Mouse (Mus musculus) cortical plate, adult 2 months (tissue): ENCODE data around the gene 1700066M21Rik. TPM values are rescaled to one million over a fixed set of nuclear protein-coding genes. Genes with fewer than 3 reads are reported as not detected.
A peak's percentile ranks its signal among the peaks of the same experiment; 100 is the strongest.

Experiments used
- H3K27ac ChIP-seq: fragments of 200-500 bp; 2 replicates; pipeline ENCODE4 v1.5.1; 2012; ENCODE audit warnings: low read length, control low read depth, inconsistent platforms; ENCODE audit not compliant: insufficient read depth
- H3K4me1 ChIP-seq: fragments of 200-500 bp; 2 replicates; pipeline ENCODE4 v1.6.1; 2011; ENCODE audit warnings: low read length; ENCODE audit not compliant: control insufficient read depth, insufficient read depth
- H3K4me3 ChIP-seq: fragments of 200-500 bp; 2 replicates; pipeline ENCODE4 v1.5.1; 2011; ENCODE audit warnings: mild to moderate bottlenecking, low read length, control low read depth; ENCODE audit not compliant: insufficient read depth
- CTCF ChIP-seq: fragments of 200-500 bp; IDR thresholded peaks from 2 replicates; pipeline ENCODE4 v1.5.1; 2011; ENCODE audit warnings: mild to moderate bottlenecking, control low read depth, low read length; ENCODE audit not compliant: insufficient read depth; ENCODE audit errors: extremely low read depth
- POLR2A ChIP-seq: fragments of 200-500 bp; IDR thresholded peaks from 2 replicates; pipeline ENCODE4 v1.6.1; 2011; ENCODE audit warnings: mild to moderate bottlenecking, low read length, control low read depth; ENCODE audit not compliant: insufficient read depth; ENCODE audit errors: extremely low read depth
- polyA plus RNA-seq: library from polyadenylated mRNA; depleted of rRNA; stranded (reverse); fragments of >200 nt; gene quantifications from 2 replicates; pipeline ENCODE4 v1.2.3, GENCODE M21; 2012

Gene 1700066M21Rik
- polyA plus RNA-seq, 1 experiment = 19.9 TPM

GRCm38 (mm10) chr1:57347487-57347886 lies 29.9 kb upstream of the 1700066M21Rik start:
- TF ChIP-seq POLR2A (no peak), CTCF (no peak)
- H3K4me1 ChIP-seq = no peaks in the 10 kb centered on the region
- H3K27ac ChIP-seq = no peak overlapping the region
- H3K4me3 ChIP-seq = no peak overlapping the region

DNA sequence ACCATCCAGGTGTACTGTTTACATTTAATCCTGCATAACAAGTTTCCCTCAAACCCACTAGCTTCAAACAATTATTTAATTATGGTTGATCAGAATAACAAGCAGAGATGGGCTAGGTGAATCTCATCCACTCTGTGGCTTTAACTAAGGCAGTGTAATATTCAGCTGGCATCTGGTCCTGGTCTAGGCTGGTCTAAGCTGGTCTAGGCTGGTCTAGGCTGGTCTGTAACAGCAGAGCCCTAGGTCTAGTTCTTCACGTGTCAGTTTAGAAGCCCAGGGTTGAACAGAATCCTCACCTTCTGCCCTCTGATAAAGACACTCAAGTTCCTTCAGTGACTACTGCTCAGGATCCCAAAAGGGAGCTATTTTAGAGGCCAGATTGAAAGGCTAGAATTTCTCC lies 25.5 kb upstream of the 1700066M21Rik start:
- no peak overlapping the region for H3K4me3 ChIP-seq
- H3K27ac ChIP-seq = no peak overlapping the region
- H3K4me1 ChIP-seq = no peaks in the 10 kb centered on the region
- TF ChIP-seq CTCF (no peak), POLR2A (no peak)

DNA sequence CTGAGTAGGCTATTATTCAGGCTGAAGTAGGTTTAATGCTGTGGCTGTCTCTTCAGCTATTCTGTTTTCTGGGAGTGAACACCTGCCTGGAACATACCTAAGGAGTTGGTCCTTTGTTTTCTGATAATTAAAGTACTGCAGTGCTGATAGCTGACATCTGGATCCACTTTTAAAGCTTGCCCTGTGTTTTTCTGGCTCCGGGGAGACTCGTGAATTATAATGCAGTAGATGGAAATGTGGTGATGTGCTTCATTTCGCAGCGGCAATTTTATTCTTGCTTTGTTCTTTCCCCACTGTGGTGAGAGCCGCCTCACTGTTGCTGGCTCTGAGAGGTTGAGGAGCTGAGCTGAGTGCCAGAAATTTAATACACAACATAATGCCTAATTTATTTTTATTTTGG lies 18.9 kb upstream of the 1700066M21Rik start:
- no peak overlapping the region for H3K27ac ChIP-seq
- H3K4me1 ChIP-seq = no peaks in the 10 kb centered on the region
- TF ChIP-seq POLR2A (no peak), CTCF (no peak)
- no peak overlapping the region for H3K4me3 ChIP-seq

GRCm38 (mm10) chr1:57367446-57367845 lies 10.0 kb upstream of the 1700066M21Rik start:
- Histone ChIP-seq H3K27ac (no peak overlapping the region), H3K4me1 (no peaks in the 10 kb centered on the region), H3K4me3 (no peak overlapping the region)
- no peak for TF ChIP-seq CTCF

DNA sequence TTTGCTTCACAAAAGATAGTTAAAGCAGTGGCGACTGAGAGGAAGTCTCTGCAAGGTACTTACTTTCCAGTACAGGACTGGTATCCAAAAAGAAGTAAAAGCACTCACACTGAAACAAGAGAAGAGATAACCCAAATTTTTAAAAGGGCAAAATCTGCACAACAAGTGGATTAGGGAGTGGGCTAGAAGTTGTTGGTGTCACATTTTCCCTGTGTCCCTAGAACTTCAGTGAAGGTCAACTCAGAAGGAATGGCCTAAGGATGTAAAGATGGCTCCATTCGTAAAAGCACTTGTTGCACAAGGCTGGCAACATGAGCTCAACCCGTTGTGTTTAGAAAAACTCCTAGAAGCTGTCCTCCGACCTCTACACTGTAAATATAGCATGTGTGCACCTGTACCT lies 8.3 kb upstream of the 1700066M21Rik start:
- Histone ChIP-seq H3K4me1 (no peaks in the 10 kb centered on the region), H3K4me3 (no peak overlapping the region), H3K27ac (no peak overlapping the region)
- TF ChIP-seq POLR2A = no peak
- TF ChIP-seq CTCF = no peak

DNA sequence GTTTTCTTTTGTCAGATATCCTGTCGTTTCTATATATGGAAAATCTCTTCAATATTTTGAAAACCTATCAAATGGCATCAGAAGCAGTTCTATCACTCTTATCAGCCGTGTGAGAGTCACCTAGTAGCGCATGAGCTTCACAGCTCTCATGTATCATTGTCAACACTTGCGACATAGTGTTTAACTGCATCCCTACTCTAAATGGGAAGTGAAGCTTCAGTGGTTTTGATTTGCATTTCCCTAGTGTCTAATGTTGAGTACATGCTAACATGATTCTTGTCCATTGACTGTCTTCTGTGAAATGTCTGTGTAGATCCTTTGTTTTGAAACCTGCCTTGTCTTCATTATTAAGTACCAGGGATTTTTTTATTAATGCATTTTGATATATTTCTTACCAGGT lies 7.0 kb upstream of the 1700066M21Rik start:
- TF ChIP-seq POLR2A (no peak), CTCF (no peak)
- H3K27ac ChIP-seq = no peak overlapping the region
- no peaks in the 10 kb centered on the region for H3K4me1 ChIP-seq
- no peak overlapping the region for H3K4me3 ChIP-seq

DNA sequence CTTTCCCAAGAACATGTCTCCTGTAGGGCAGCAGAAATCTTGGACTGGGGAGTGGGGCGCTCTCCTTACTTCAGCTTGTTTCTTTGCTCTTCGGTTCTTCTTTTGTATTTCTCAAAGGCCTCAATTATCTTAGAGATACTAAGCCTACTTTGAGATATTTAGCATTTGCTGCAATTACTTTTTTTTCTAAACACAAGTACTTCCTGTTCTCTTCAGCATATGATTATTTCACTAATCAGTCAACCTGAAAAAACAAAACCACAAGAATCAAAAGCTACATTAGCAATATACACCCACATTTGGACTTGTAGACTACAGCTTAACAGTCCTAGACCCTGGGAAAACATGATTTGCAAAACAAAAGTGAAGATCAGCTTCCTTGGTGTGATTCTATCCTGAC lies 2.1 kb upstream of the 1700066M21Rik start:
- Histone ChIP-seq H3K27ac (no peak overlapping the region), H3K4me1 (peaks cover 2% of the 10 kb centered on the region; the same call in 1 of the 2 replicates), H3K4me3 (no peak overlapping the region)
- TF ChIP-seq CTCF (no peak), POLR2A (no peak)

DNA sequence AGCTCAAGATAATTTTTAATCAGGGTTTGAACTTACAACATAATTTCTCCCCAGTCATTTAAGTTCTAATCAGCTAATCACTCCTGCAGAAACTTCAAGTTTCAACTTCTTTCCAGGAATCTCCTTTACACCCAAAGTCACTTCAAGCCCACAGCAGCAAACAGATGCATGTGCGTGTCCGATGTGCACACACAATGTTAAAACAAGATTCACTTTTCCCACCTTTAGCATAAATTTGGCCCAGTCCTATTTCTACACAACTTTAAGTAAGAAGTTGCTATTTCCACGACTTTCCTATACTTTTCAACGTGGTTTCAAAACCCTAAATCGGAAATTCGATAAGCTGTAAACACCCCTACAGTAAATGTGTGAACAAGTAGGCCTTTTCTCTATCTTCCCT lies 614 bp upstream of the 1700066M21Rik start:
- Histone ChIP-seq H3K4me1 (peaks cover 2% of the 10 kb centered on the region; the same call in 1 of the 2 replicates), H3K4me3 (no peak overlapping the region), H3K27ac (no peak overlapping the region)
- TF ChIP-seq CTCF (no peak), POLR2A (no peak)

DNA sequence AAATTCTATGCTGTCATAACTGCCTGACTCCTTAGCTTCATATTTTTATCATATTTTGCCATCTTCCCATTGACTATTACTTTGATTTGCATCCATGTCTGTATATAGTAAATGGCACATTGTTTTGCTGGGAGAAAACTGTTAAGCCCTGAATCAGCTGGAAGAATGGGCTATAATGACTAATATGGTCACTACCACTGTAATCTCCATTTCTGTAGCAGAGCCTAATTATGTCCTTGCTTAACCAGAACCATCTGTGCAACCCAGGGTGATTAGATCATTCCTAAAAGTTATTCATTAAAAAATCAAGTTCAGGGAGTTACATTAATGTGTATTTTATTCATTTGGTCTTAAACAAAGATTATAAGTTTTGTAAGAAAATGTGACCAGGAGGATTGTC lies 9.1 kb downstream of the 1700066M21Rik start:
- Histone ChIP-seq H3K4me1 (peaks cover 4% of the 10 kb centered on the region), H3K27ac (no peak overlapping the region), H3K4me3 (no peak overlapping the region)
- no peak for TF ChIP-seq POLR2A
- no peak for TF ChIP-seq CTCF

- H3K27ac ChIP-seq = peak overlapping the region; percentile 84
- H3K4me1 ChIP-seq = peaks cover 4% of the 10 kb centered on the region
- TF ChIP-seq CTCF (no peak), POLR2A (no peak)
Observed at GRCm38 (mm10) chr1:57387876-57388275, 10.5 kb downstream of the 1700066M21Rik start.

More at GRCm38 (mm10) chr1:57387876-57388275, 10.5 kb downstream of the 1700066M21Rik start:
- H3K4me3 ChIP-seq = no peak overlapping the region
